Mouse (Mus musculus) embryo, embryonic 10.5 days (tissue): ENCODE data around the gene Cadm4.

Experiments used
- DNase-seq: peaks from one replicate; pipeline ENCODE4 v3.0.0-alpha.2; 2015; ENCODE audit warnings: low spot score

Gene Cadm4

GRCm38 (mm10) chr7:24533031-24533571 is 51.3 kb downstream of the Cadm4 start:
- no peak for DNase-seq

- DNase-seq: no peak
Measured at GRCm38 (mm10) chr7:24533806-24534205, 52.0 kb downstream of the Cadm4 start.

- DNase-seq: no peak
Measured at GRCm38 (mm10) chr7:24534301-24534700, 52.5 kb downstream of the Cadm4 start.

- no peak for DNase-seq
Measured at GRCm38 (mm10) chr7:24537081-24537480, 55.3 kb downstream of the Cadm4 start.

- DNase-seq: no peak
Measured at GRCm38 (mm10) chr7:24537591-24537990, 55.8 kb downstream of the Cadm4 start.

GRCm38 (mm10) chr7:24538154-24538553 is 56.3 kb downstream of the Cadm4 start:
- DNase-seq: no peak

- DNase-seq: no peak
Measured at GRCm38 (mm10) chr7:24538701-24539100, 56.9 kb downstream of the Cadm4 start.

- DNase-seq: no peak
Measured at GRCm38 (mm10) chr7:24539686-24540085, 57.9 kb downstream of the Cadm4 start.

- no peak for DNase-seq
Measured at GRCm38 (mm10) chr7:24544506-24544905, 62.7 kb downstream of the Cadm4 start.

GRCm38 (mm10) chr7:24546068-24546614 is 64.3 kb downstream of the Cadm4 start, which contains the start of the genes Pinlyp and Xrcc1:
Gene Pinlyp, minus strand, starts transcription at chr7:24546118.
Gene Xrcc1, plus strand, starts transcription at chr7:24546289.
- DNase-seq: no peak

- DNase-seq: peak; percentile 100
Measured at GRCm38 (mm10) chr7:24546634-24547389, 65.0 kb downstream of the Cadm4 start.

- no peak for DNase-seq
Measured at GRCm38 (mm10) chr7:24547534-24548036, 65.8 kb downstream of the Cadm4 start.

- no peak for DNase-seq
Measured at GRCm38 (mm10) chr7:24551985-24552759, 70.3 kb downstream of the Cadm4 start.
